Mouse (Mus musculus): ENCODE measurements around the gene Hoxd4. TPM values are rescaled to one million over a fixed set of nuclear protein-coding genes. Genes with fewer than 3 reads are reported as not detected.

The Hoxd4 gene
- polyA plus RNA-seq, 1 experiment from 2014 or later: 4.3 TPM

DNA sequence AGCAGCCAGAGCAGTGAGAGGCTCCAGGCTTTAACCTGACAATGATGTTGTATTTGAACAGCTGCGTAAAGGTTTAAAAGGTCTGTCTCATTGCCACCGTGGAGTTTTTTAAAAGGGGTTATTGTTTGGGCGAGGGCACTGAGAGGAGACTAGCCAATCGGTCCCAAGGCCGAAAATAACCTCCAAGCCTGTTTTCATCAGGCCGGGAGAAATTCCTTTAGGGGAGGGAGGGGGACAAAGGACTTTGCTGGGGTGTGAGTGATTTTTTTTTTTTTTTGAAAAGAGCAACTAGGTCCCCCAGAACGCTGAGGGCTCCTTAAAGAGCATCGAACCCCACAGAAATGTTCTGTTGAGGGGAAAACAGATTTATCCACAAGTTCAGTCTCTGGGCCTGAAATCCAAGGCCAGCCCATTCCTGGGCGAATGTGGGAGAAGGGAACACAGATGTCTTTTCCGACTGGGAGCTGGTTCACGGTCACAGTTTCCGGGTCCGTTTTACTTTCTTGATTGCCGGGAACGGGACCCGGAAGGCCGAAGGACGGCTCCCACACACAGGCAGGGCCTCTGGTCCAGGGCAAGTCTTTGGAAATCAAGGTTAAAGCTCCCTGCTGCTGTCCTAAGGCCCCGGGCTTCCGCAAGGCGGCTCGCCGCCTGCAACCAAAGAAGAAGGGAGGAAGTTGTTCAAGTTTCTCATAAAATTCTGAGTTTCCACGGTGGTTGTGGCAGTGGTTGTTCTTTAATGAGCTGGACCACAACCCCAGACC is 22.0 kb upstream of the Hoxd4 start:
- Histone ChIP-seq H3K36me3 (no peaks in the 10 kb centered on the region), H3K27ac (replicated peaks) (peak overlapping the region; percentile 62), H3K4me3 (replicated peaks) (peak overlapping the region; percentile 10), H3K4me2 (peak overlapping the region; percentile 48), H3K4me1 (peaks cover 22% of the 10 kb centered on the region), H3K27me3 (replicated peaks) (peaks cover 54% of the 10 kb centered on the region), H3K9ac (replicated peaks) (0 out of 2 replicates have a peak overlapping the region, but pooled peaks have one; percentile 17), H3K9me3 (replicated peaks) (no peaks in the 10 kb centered on the region)
- WGBS: 3% methylated on average over 24 of the region's 24 CpGs
- no peak for ATAC-seq (ENCODE audit: low FRiP score)

GRCm38 (mm10) chr2:74690338-74690716 is 21.4 kb upstream of the Hoxd4 start:
- Histone ChIP-seq H3K4me3 (replicated peaks) (peak overlapping the region; percentile 10), H3K27ac (replicated peaks) (no peak overlapping the region), H3K27me3 (replicated peaks) (peaks cover 55% of the 10 kb centered on the region), H3K4me1 (peaks cover 25% of the 10 kb centered on the region), H3K9ac (replicated peaks) (no peak overlapping the region), H3K9me3 (replicated peaks) (no peaks in the 10 kb centered on the region), H3K36me3 (no peaks in the 10 kb centered on the region), H3K4me2 (peak overlapping the region; percentile 68)
- 6% methylated on average over 8 of the region's 8 CpGs for WGBS
- ATAC-seq (ENCODE audit: low FRiP score): no peak

GRCm38 (mm10) chr2:74691022-74691951 is 20.4 kb upstream of the Hoxd4 start, which contains the start of gene Hoxd10:
Hoxd10 (plus strand) TSS chr2:74691924.
- H3K9me3 ChIP-seq (replicated peaks): no peaks in the 10 kb centered on the region
- H3K9ac ChIP-seq (replicated peaks): peak within 1 kb of the TSS; percentile 52
- peak within 1 kb of the TSS; percentile 50 for H3K4me3 ChIP-seq (replicated peaks)
- WGBS: under 1% methylated on average over 56 of the region's 56 CpGs
- H3K27ac ChIP-seq (replicated peaks): peak within 1 kb of the TSS; percentile 84
- H3K36me3 ChIP-seq: no peaks in the 10 kb centered on the region
- H3K27me3 ChIP-seq (replicated peaks): peaks cover 57% of the 10 kb centered on the region
- ATAC-seq (ENCODE audit: low FRiP score): peak; percentile 79
- H3K4me1 ChIP-seq: peaks cover 33% of the 10 kb centered on the region
- peak within 1 kb of the TSS; percentile 68 for H3K4me2 ChIP-seq

DNA sequence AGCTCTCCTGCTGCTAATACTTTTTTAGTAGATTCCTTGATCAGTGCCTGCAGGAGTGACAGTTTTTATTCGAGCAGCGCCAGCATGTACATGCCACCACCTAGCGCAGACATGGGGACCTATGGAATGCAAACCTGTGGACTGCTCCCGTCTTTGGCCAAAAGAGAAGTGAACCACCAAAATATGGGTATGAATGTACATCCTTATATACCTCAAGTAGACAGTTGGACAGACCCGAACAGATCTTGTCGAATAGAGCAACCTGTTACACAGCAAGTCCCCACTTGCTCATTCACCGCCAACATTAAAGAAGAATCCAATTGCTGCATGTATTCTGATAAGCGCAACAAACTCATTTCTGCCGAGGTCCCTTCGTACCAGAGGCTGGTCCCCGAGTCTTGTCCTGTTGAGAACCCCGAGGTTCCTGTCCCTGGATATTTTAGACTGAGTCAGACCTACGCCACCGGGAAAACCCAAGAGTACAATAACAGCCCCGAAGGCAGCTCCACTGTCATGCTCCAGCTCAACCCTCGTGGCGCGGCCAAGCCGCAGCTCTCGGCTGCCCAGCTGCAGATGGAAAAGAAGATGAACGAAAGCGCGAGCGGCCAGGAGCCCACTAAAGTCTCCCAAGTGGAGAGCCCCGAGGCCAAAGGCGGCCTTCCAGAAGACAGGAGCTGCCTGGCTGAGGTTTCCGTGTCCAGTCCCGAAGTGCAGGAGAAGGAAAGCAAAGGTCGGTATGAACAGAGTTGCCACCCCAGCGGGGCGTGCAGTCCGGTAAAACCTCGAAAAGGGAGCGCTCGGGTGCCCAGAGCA is 19.5 kb upstream of the Hoxd4 start:
- Histone ChIP-seq H3K27ac (replicated peaks) (peak overlapping the region; percentile 84), H3K9ac (replicated peaks) (peak overlapping the region; percentile 47), H3K4me3 (replicated peaks) (peak overlapping the region; percentile 50), H3K27me3 (replicated peaks) (peaks cover 56% of the 10 kb centered on the region), H3K9me3 (replicated peaks) (no peaks in the 10 kb centered on the region), H3K4me1 (peaks cover 41% of the 10 kb centered on the region), H3K36me3 (no peaks in the 10 kb centered on the region), H3K4me2 (peak overlapping the region; percentile 68)
- peak; percentile 32; the same call in 1 of the 2 replicates for ATAC-seq (ENCODE audit: low FRiP score)
- WGBS: 3% methylated on average over 35 of the region's 35 CpGs

DNA sequence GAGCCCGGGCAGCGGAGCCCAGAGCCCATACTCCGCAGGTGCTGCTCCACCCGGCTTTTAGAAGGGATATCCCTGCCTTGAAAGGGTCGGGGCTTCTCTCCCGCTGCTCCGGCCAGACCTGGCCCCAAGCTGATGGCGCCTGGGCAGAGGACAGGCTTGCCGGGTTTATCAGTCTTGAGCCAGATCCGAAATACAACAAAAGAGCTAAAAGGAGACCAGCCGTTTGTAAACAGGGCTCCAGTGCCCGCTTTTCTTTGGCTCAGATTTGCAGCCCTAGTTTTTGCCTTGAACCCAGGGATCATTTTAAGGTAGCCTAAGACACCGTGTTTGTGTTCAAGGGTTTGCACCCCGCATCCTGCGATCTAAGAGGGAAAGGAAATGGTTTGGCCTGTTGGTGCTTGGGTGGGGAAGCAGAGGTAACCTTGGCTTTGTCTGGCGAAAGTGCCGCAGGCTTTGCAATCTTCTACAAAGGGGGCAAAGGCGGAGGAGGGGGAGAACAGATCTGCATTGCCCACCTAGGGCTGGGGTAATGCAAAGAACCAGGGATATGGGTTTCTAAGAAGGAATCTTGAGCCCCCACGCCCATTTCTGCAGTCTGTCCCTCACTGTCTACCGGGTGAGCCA is 18.8 kb upstream of the Hoxd4 start:
- WGBS: 1% methylated on average over 20 of the region's 20 CpGs
- Histone ChIP-seq H3K4me2 (peak overlapping the region; percentile 68), H3K4me3 (replicated peaks) (peak overlapping the region; percentile 50), H3K36me3 (no peaks in the 10 kb centered on the region), H3K27ac (replicated peaks) (peak overlapping the region; percentile 84), H3K4me1 (peaks cover 46% of the 10 kb centered on the region), H3K9me3 (replicated peaks) (no peaks in the 10 kb centered on the region), H3K27me3 (replicated peaks) (peaks cover 53% of the 10 kb centered on the region), H3K9ac (replicated peaks) (peak overlapping the region; percentile 47)
- ATAC-seq (ENCODE audit: low FRiP score): no peak

DNA sequence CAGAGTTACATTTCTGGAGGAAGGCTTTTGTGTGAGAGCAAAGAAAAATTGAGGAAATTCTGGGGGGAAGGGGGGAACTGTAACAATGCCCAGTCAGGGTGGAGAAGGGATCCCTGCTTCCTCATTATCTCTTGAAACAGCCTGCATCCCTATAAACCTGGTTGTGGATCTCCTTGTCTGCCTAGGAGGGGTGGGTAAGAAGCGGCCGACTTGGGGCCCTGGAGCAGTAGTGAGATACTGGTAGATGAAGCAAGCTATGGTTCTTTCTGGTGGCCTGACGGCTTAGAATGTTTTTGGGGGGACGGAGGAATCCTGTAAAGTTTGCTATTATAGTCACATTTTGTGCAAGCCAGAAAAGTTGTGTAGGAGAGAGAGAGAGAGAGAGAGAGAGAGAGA is 18.3 kb upstream of the Hoxd4 start:
- peak overlapping the region; percentile 84 for H3K27ac ChIP-seq (replicated peaks)
- ATAC-seq (ENCODE audit: low FRiP score): no peak
- H3K9me3 ChIP-seq (replicated peaks): no peaks in the 10 kb centered on the region
- peak overlapping the region; percentile 68 for H3K4me2 ChIP-seq
- H3K4me1 ChIP-seq: peaks cover 46% of the 10 kb centered on the region
- H3K9ac ChIP-seq (replicated peaks): peak overlapping the region; percentile 47
- no peaks in the 10 kb centered on the region for H3K36me3 ChIP-seq
- peak overlapping the region; percentile 50 for H3K4me3 ChIP-seq (replicated peaks)
- H3K27me3 ChIP-seq (replicated peaks): peaks cover 51% of the 10 kb centered on the region
- WGBS: 6% methylated on average over 4 of the region's 4 CpGs

DNA sequence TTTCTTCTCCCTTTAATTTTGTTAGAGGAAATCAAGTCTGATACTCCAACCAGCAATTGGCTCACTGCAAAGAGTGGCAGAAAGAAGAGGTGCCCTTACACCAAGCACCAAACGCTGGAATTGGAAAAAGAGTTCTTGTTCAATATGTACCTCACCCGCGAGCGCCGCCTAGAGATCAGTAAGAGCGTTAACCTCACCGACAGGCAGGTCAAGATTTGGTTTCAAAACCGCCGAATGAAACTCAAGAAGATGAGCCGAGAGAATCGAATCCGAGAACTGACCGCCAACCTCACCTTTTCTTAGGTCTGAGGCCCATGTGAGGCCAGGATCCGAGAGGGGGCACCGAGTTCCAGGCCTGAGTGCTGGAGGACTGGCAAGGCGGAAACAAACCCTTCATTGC is 17.7 kb upstream of the Hoxd4 start:
- H3K4me1 ChIP-seq: peaks cover 46% of the 10 kb centered on the region
- WGBS: 2% methylated on average over 16 of the region's 16 CpGs
- no peaks in the 10 kb centered on the region for H3K36me3 ChIP-seq
- no peaks in the 10 kb centered on the region for H3K9me3 ChIP-seq (replicated peaks)
- H3K27ac ChIP-seq (replicated peaks): peak overlapping the region; percentile 84
- H3K4me2 ChIP-seq: peak overlapping the region; percentile 68
- H3K27me3 ChIP-seq (replicated peaks): peaks cover 51% of the 10 kb centered on the region
- no peak overlapping the region for H3K9ac ChIP-seq (replicated peaks)
- H3K4me3 ChIP-seq (replicated peaks): peak overlapping the region; percentile 50
- no peak for ATAC-seq (ENCODE audit: low FRiP score)

GRCm38 (mm10) chr2:74695383-74695782 is 16.3 kb upstream of the Hoxd4 start:
- H3K4me2 ChIP-seq: peak overlapping the region; percentile 68
- 0 out of 2 replicates have a peak overlapping the region, but pooled peaks have one; percentile 10 for H3K9ac ChIP-seq (replicated peaks)
- no peaks in the 10 kb centered on the region for H3K9me3 ChIP-seq (replicated peaks)
- no peak for ATAC-seq (ENCODE audit: low FRiP score)
- peak overlapping the region; percentile 50; the same call in 1 of the 2 replicates for H3K4me3 ChIP-seq (replicated peaks)
- no peaks in the 10 kb centered on the region for H3K36me3 ChIP-seq
- peaks cover 56% of the 10 kb centered on the region for H3K4me1 ChIP-seq
- WGBS: 11% methylated on average over 1 of the region's 1 CpGs
- H3K27ac ChIP-seq (replicated peaks): peak overlapping the region; percentile 28; the same call in 1 of the 2 replicates
- peaks cover 50% of the 10 kb centered on the region for H3K27me3 ChIP-seq (replicated peaks)

- Histone ChIP-seq H3K4me1 (peaks cover 60% of the 10 kb centered on the region), H3K27ac (replicated peaks) (peak overlapping the region; percentile 89), H3K9me3 (replicated peaks) (no peaks in the 10 kb centered on the region), H3K4me3 (replicated peaks) (peak overlapping the region; percentile 50), H3K36me3 (no peaks in the 10 kb centered on the region), H3K27me3 (replicated peaks) (peaks cover 53% of the 10 kb centered on the region), H3K9ac (replicated peaks) (peak overlapping the region; percentile 32; the same call in 1 of the 2 replicates), H3K4me2 (peak overlapping the region; percentile 68)
- ATAC-seq (ENCODE audit: low FRiP score): no peak
- WGBS: 13% methylated on average over 7 of the region's 7 CpGs
Observed at GRCm38 (mm10) chr2:74695813-74696430, 15.8 kb upstream of the Hoxd4 start.
